Mouse (Mus musculus) CH12F3 (cell line): Measurements from ENCODE around the gene Eif2ak1.

Experiments used
- in situ Hi-C: fragments of 300-500 bp; cut with MboI; formaldehyde crosslinking; loops from 2 replicates; pipeline ENCODE4 v1.14.3; 2020; ENCODE audit warnings: low sequenced_read_pairs

Eif2ak1 gene

GRCm38 (mm10) chr5:143943231-143944125, 125.9 kb downstream of the Eif2ak1 start:
- in situ Hi-C loops: no loop called here

GRCm38 (mm10) chr5:143948361-143948760, 130.8 kb downstream of the Eif2ak1 start:
- in situ Hi-C loops: no loop called here

GRCm38 (mm10) chr5:143950016-143950415, 132.4 kb downstream of the Eif2ak1 start:
- in situ Hi-C loops: no loop called here
